Mouse (Mus musculus): ENCODE measurements at regions not wholly inside any gene's neighbourhood (a gene's known extent, or its start where the extent isn't known, plus 50 kb on each side); places are given as distances from the start of the nearest gene placed in this dataset.

GRCm38 (mm10) chr10:46059285-46059684 lies 481.7 kb downstream of the Hace1 start:
- Histone ChIP-seq H3K27ac (ENCODE audit: insufficient read depth, low read length) (no peak overlapping the region), H3K4me1 (ENCODE audit: control insufficient read depth, insufficient read depth, low read length) (no peaks in the 10 kb centered on the region), H3K4me3 (ENCODE audit: insufficient read depth, low read length) (no peak overlapping the region)
- no peak for TF ChIP-seq POLR2A (IDR thresholded peaks at IDR 0.05; ENCODE audit: low read depth, low read length)
- no peak for TF ChIP-seq CTCF (IDR thresholded peaks at IDR 0.05; ENCODE audit: borderline replicate concordance, insufficient read depth, low read length)

- no peak overlapping the region for H3K4me3 ChIP-seq (ENCODE audit: insufficient read depth, low read length)
- TF ChIP-seq CTCF (IDR thresholded peaks at IDR 0.05; ENCODE audit: borderline replicate concordance, insufficient read depth, low read length): no peak
- no peak for TF ChIP-seq POLR2A (IDR thresholded peaks at IDR 0.05; ENCODE audit: low read depth, low read length)
- H3K4me1 ChIP-seq (ENCODE audit: control insufficient read depth, insufficient read depth, low read length): no peaks in the 10 kb centered on the region
- H3K27ac ChIP-seq (ENCODE audit: insufficient read depth, low read length): no peak overlapping the region
Observed at GRCm38 (mm10) chr10:46063831-46064230, 486.2 kb downstream of the Hace1 start.

GRCm38 (mm10) chr10:46070766-46071165 lies 493.1 kb downstream of the Hace1 start:
- H3K27ac ChIP-seq (ENCODE audit: insufficient read depth, low read length): no peak overlapping the region
- no peak overlapping the region for H3K4me3 ChIP-seq (ENCODE audit: insufficient read depth, low read length)
- H3K4me1 ChIP-seq (ENCODE audit: control insufficient read depth, insufficient read depth, low read length): no peaks in the 10 kb centered on the region
- no peak for TF ChIP-seq CTCF (IDR thresholded peaks at IDR 0.05; ENCODE audit: borderline replicate concordance, insufficient read depth, low read length)
- TF ChIP-seq POLR2A (IDR thresholded peaks at IDR 0.05; ENCODE audit: low read depth, low read length): no peak

- no peak overlapping the region for H3K27ac ChIP-seq (ENCODE audit: insufficient read depth, low read length)
- TF ChIP-seq CTCF (IDR thresholded peaks at IDR 0.05; ENCODE audit: borderline replicate concordance, insufficient read depth, low read length): no peak
- TF ChIP-seq POLR2A (IDR thresholded peaks at IDR 0.05; ENCODE audit: low read depth, low read length): no peak
- H3K4me3 ChIP-seq (ENCODE audit: insufficient read depth, low read length): no peak overlapping the region
- no peaks in the 10 kb centered on the region for H3K4me1 ChIP-seq (ENCODE audit: control insufficient read depth, insufficient read depth, low read length)
Observed at GRCm38 (mm10) chr10:46071220-46071619, 493.6 kb downstream of the Hace1 start.

- TF ChIP-seq POLR2A (IDR thresholded peaks at IDR 0.05; ENCODE audit: low read depth, low read length) (no peak), CTCF (IDR thresholded peaks at IDR 0.05; ENCODE audit: borderline replicate concordance, insufficient read depth, low read length) (no peak)
- no peak overlapping the region for H3K4me3 ChIP-seq (ENCODE audit: insufficient read depth, low read length)
- no peak overlapping the region for H3K27ac ChIP-seq (ENCODE audit: insufficient read depth, low read length)
- no peaks in the 10 kb centered on the region for H3K4me1 ChIP-seq (ENCODE audit: control insufficient read depth, insufficient read depth, low read length)
Observed at GRCm38 (mm10) chr10:46071810-46072549, 494.4 kb downstream of the Hace1 start.

GRCm38 (mm10) chr10:46072550-46073470 lies 495.2 kb downstream of the Hace1 start:
- TF ChIP-seq CTCF (IDR thresholded peaks at IDR 0.05; ENCODE audit: borderline replicate concordance, insufficient read depth, low read length) (no peak), POLR2A (IDR thresholded peaks at IDR 0.05; ENCODE audit: low read depth, low read length) (no peak)
- Histone ChIP-seq H3K4me1 (ENCODE audit: control insufficient read depth, insufficient read depth, low read length) (no peaks in the 10 kb centered on the region), H3K4me3 (ENCODE audit: insufficient read depth, low read length) (no peak overlapping the region)

GRCm38 (mm10) chr10:46087766-46088165 lies 510.1 kb downstream of the Hace1 start:
- Histone ChIP-seq H3K27ac (ENCODE audit: insufficient read depth, low read length) (no peak overlapping the region), H3K4me3 (ENCODE audit: insufficient read depth, low read length) (no peak overlapping the region), H3K4me1 (ENCODE audit: control insufficient read depth, insufficient read depth, low read length) (no peaks in the 10 kb centered on the region)
- TF ChIP-seq POLR2A (IDR thresholded peaks at IDR 0.05; ENCODE audit: low read depth, low read length) (no peak), CTCF (IDR thresholded peaks at IDR 0.05; ENCODE audit: borderline replicate concordance, insufficient read depth, low read length) (no peak)

More at GRCm38 (mm10) chr10:46072550-46073470, 495.2 kb downstream of the Hace1 start:
- no peak overlapping the region for H3K27ac ChIP-seq (ENCODE audit: insufficient read depth, low read length)

- TF ChIP-seq POLR2A (IDR thresholded peaks at IDR 0.05; ENCODE audit: low read depth, low read length) (no peak), CTCF (IDR thresholded peaks at IDR 0.05; ENCODE audit: borderline replicate concordance, insufficient read depth, low read length) (no peak)
- H3K27ac ChIP-seq (ENCODE audit: insufficient read depth, low read length): no peak overlapping the region
- no peak overlapping the region for H3K4me3 ChIP-seq (ENCODE audit: insufficient read depth, low read length)
- H3K4me1 ChIP-seq (ENCODE audit: control insufficient read depth, insufficient read depth, low read length): no peaks in the 10 kb centered on the region
Observed at GRCm38 (mm10) chr10:46100837-46101236, 523.2 kb downstream of the Hace1 start.

GRCm38 (mm10) chr10:46108810-46109209 lies 531.2 kb downstream of the Hace1 start:
- Histone ChIP-seq H3K4me3 (ENCODE audit: insufficient read depth, low read length) (no peak overlapping the region), H3K4me1 (ENCODE audit: control insufficient read depth, insufficient read depth, low read length) (no peaks in the 10 kb centered on the region), H3K27ac (ENCODE audit: insufficient read depth, low read length) (no peak overlapping the region)
- TF ChIP-seq POLR2A (IDR thresholded peaks at IDR 0.05; ENCODE audit: low read depth, low read length) (no peak), CTCF (IDR thresholded peaks at IDR 0.05; ENCODE audit: borderline replicate concordance, insufficient read depth, low read length) (no peak)
